Mouse (Mus musculus): ENCODE data around the gene Gm5724.
A peak's percentile ranks its signal among the peaks of the same experiment; 100 is the strongest.

Gene Gm5724

GRCm38 (mm10) chr6:141773710-141774109 lies at the start of gene Gm5724:
Gene Gm5724, minus strand, starts transcription at chr6:141773810.
- no peak for DNase-seq

- peak; percentile 62 to 69 for DNase-seq
Observed at GRCm38 (mm10) chr6:141797837-141798236, 24.2 kb upstream of the Gm5724 start.

DNA sequence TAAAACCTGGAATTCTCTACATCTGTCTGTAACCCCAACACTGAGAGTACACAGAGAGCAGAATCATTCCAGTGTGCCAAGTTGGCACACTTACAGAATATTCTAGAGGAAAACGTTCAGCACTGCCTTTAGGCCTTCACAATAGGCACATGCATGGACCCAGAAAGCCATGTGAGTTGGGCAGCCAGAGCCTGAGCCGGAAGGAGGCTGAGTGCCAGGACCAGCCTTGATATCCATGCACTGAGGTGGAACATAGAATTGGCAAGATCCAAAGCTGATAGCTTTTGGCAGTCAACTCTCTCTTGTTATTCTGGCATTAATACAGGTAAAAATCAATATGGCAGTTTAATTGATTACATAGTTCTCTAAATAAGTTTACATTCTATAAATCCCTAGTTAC lies 866 bp upstream of the Gm5724 start:
- DNase-seq = peak; percentile 34 to 53

- DNase-seq = no peak
Observed at GRCm38 (mm10) chr6:141691246-141691645, 82.4 kb downstream of the Gm5724 start.

DNA sequence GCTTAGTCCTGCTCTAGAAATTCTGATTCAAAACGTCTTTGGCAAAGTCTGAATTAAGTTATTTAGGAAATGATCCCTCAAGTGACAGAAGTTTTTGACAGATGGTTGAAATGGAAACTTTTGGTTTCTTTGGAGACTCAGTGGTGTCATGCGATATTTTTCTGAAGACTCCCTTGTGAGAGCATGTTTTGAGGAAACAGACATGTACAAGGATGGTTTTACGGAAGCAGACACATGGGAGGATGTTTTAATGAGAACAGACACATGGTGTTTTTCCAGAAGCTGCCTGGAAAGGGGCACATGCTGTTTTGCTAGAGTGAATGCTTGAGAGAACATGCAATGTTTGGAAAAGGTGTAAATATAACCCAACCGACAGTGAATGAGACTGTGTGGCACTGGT lies 86.6 kb downstream of the Gm5724 start:
- no peak for DNase-seq
